Mouse (Mus musculus) embryonic facial prominence, embryonic 11.5 days (tissue): ENCODE measurements around the gene Trpc4. TPM values are rescaled to one million over a fixed set of nuclear protein-coding genes. Genes with fewer than 3 reads are reported as not detected.

Source experiments
- ATAC-seq: fragments of 200-750 bp; cut with Nextera tagmentation; replicated peaks from 2 replicates; pipeline ENCODE4 v1.8.0; 2017; ENCODE audit warnings: low read depth; ENCODE audit not compliant: insufficient number of reproducible peaks, low FRiP score, low TSS enrichment
- DNase-seq: peaks from one replicate; pipeline ENCODE4 v3.0.0-alpha.2; 2015; ENCODE audit warnings: low spot score
- H3K27ac ChIP-seq: fragments of 300-500 bp; sonication (generic); replicated peaks from 2 replicates; pipeline ENCODE4 v1.5.1; 2014; ENCODE audit warnings: mild to moderate bottlenecking, low read depth, low read length, control low read depth
- H3K27me3 ChIP-seq: fragments of 300-500 bp; sonication (generic); 2 replicates; pipeline ENCODE4 v1.6.1; 2014; ENCODE audit warnings: mild to moderate bottlenecking, low read length, moderate library complexity, mixed read lengths; ENCODE audit not compliant: control insufficient read depth, insufficient read depth
- H3K36me3 ChIP-seq: fragments of 300-500 bp; sonication (generic); replicated peaks from 2 replicates; pipeline ENCODE4 v1.6.1; 2014; ENCODE audit warnings: low read depth, mild to moderate bottlenecking, low read length, moderate library complexity, mixed read lengths; ENCODE audit not compliant: control insufficient read depth, insufficient read depth
- H3K4me1 ChIP-seq: fragments of 300-500 bp; sonication (generic); 2 replicates; pipeline ENCODE4 v1.6.1; 2014; ENCODE audit warnings: low read length, mixed read lengths; ENCODE audit not compliant: control insufficient read depth, insufficient read depth
- H3K4me2 ChIP-seq: fragments of 300-500 bp; sonication (generic); 2 replicates; pipeline ENCODE4 v1.6.1; 2014; ENCODE audit warnings: low read depth, mild to moderate bottlenecking, control low read depth, low read length, moderate library complexity
- H3K4me3 ChIP-seq: fragments of 300-500 bp; sonication (generic); 2 replicates; pipeline ENCODE4 v1.5.1; 2014; ENCODE audit warnings: low read depth, low read length, control low read depth
- H3K9ac ChIP-seq: fragments of 300-500 bp; sonication (generic); replicated peaks from 2 replicates; pipeline ENCODE4 v1.6.1; 2014; ENCODE audit warnings: mild to moderate bottlenecking, control low read depth, low read length
- H3K9me3 ChIP-seq: fragments of 300-500 bp; sonication (generic); replicated peaks from 2 replicates; pipeline ENCODE4 v1.6.1; 2016; ENCODE audit warnings: mild to moderate bottlenecking, low read length, inconsistent platforms, mixed read lengths; ENCODE audit not compliant: control insufficient read depth
- WGBS: fragments of 180-500 bp; shearing (Covaris S2); extraction: QIAGEN DNeasy Blood & Tissue Kit; methylation state at CpG from one replicate; pipeline ENCODE4 v1.1.7; 2014; 5-methylcytosine and 5-hydroxymethylcytosine counted together
- polyA plus RNA-seq: library from polyadenylated mRNA; unstranded; fragments of >200 nt; fragmentation: Nextera tagmentation; extraction: Ambion mirVana; gene quantifications from 2 replicates; pipeline ENCODE4 v1.2.1, GENCODE M21; 2014

Gene Trpc4
- polyA plus RNA-seq, 1 experiment from 2014 or later, result 1.0 TPM

- Histone ChIP-seq H3K4me3 (no peak overlapping the region), H3K9ac (no peak overlapping the region), H3K4me1 (no peaks in the 10 kb centered on the region), H3K27ac (no peak overlapping the region), H3K27me3 (no peaks in the 10 kb centered on the region), H3K36me3 (no peaks in the 10 kb centered on the region), H3K9me3 (no peaks in the 10 kb centered on the region), H3K4me2 (no peak overlapping the region)
- DNase-seq (no peak), ATAC-seq (no peak)
- WGBS, result 85% methylated on average over 1 of the region's 1 CpGs
Observed at GRCm38 (mm10) chr3:54177296-54177695, 21.5 kb downstream of the Trpc4 start.

GRCm38 (mm10) chr3:54190932-54191668, 35.3 kb downstream of the Trpc4 start:
- no peaks in the 10 kb centered on the region for H3K9me3 ChIP-seq
- no peak overlapping the region for H3K4me3 ChIP-seq
- DNase-seq (no peak), ATAC-seq (no peak)
- 77% methylated on average over 6 of the region's 6 CpGs for WGBS
- H3K4me2 ChIP-seq, result no peak overlapping the region
- no peaks in the 10 kb centered on the region for H3K4me1 ChIP-seq
- H3K36me3 ChIP-seq, result no peaks in the 10 kb centered on the region
- H3K27ac ChIP-seq, result no peak overlapping the region
- H3K27me3 ChIP-seq, result no peaks in the 10 kb centered on the region
- no peak overlapping the region for H3K9ac ChIP-seq

- 80% methylated on average over 5 of the region's 5 CpGs for WGBS
- no peak for DNase-seq
- no peak for ATAC-seq
Observed at GRCm38 (mm10) chr3:54201231-54201630, 45.4 kb downstream of the Trpc4 start.

GRCm38 (mm10) chr3:54204386-54204785, 48.6 kb downstream of the Trpc4 start:
- H3K36me3 ChIP-seq, result no peaks in the 10 kb centered on the region
- ATAC-seq (no peak), DNase-seq (no peak)
- H3K27ac ChIP-seq, result no peak overlapping the region
- 89% methylated on average over 5 of the region's 5 CpGs for WGBS
- no peaks in the 10 kb centered on the region for H3K4me1 ChIP-seq
- no peak overlapping the region for H3K9ac ChIP-seq
- no peaks in the 10 kb centered on the region for H3K9me3 ChIP-seq
- H3K4me2 ChIP-seq, result no peak overlapping the region
- no peak overlapping the region for H3K4me3 ChIP-seq
- H3K27me3 ChIP-seq, result no peaks in the 10 kb centered on the region

More at GRCm38 (mm10) chr3:54201231-54201630, 45.4 kb downstream of the Trpc4 start:
- no peaks in the 10 kb centered on the region for H3K27me3 ChIP-seq
- no peaks in the 10 kb centered on the region for H3K9me3 ChIP-seq
- no peak overlapping the region for H3K27ac ChIP-seq
- no peak overlapping the region for H3K4me2 ChIP-seq
- no peak overlapping the region for H3K9ac ChIP-seq
- no peak overlapping the region for H3K4me3 ChIP-seq
- H3K36me3 ChIP-seq, result no peaks in the 10 kb centered on the region
- no peaks in the 10 kb centered on the region for H3K4me1 ChIP-seq

- Histone ChIP-seq H3K4me3 (no peak overlapping the region), H3K27me3 (no peaks in the 10 kb centered on the region), H3K4me1 (no peaks in the 10 kb centered on the region), H3K4me2 (no peak overlapping the region), H3K27ac (no peak overlapping the region), H3K36me3 (no peaks in the 10 kb centered on the region), H3K9me3 (no peaks in the 10 kb centered on the region), H3K9ac (no peak overlapping the region)
- ATAC-seq, result no peak
- DNase-seq, result no peak
- 63% methylated on average over 3 of the region's 3 CpGs for WGBS
Observed at GRCm38 (mm10) chr3:54210112-54210511, 54.3 kb downstream of the Trpc4 start.

GRCm38 (mm10) chr3:54211441-54211840, 55.6 kb downstream of the Trpc4 start:
- Histone ChIP-seq H3K9me3 (no peaks in the 10 kb centered on the region), H3K27ac (no peak overlapping the region), H3K27me3 (no peaks in the 10 kb centered on the region), H3K4me3 (no peak overlapping the region), H3K36me3 (no peaks in the 10 kb centered on the region), H3K4me2 (no peak overlapping the region), H3K4me1 (no peaks in the 10 kb centered on the region), H3K9ac (no peak overlapping the region)
- WGBS, result 87% methylated on average over 1 of the region's 1 CpGs
- no peak for ATAC-seq
- DNase-seq, result no peak

GRCm38 (mm10) chr3:54222549-54222948, 66.7 kb downstream of the Trpc4 start:
- DNase-seq, result no peak
- Histone ChIP-seq H3K9ac (no peak overlapping the region), H3K36me3 (no peaks in the 10 kb centered on the region), H3K4me1 (no peaks in the 10 kb centered on the region), H3K27ac (no peak overlapping the region), H3K4me3 (no peak overlapping the region), H3K27me3 (no peaks in the 10 kb centered on the region), H3K4me2 (no peak overlapping the region), H3K9me3 (no peaks in the 10 kb centered on the region)
- no peak for ATAC-seq
- WGBS, result 75% methylated on average over 8 of the region's 8 CpGs

GRCm38 (mm10) chr3:54228463-54228862, 72.6 kb downstream of the Trpc4 start:
- Histone ChIP-seq H3K36me3 (no peaks in the 10 kb centered on the region), H3K27ac (no peak overlapping the region), H3K27me3 (no peaks in the 10 kb centered on the region), H3K9ac (no peak overlapping the region), H3K9me3 (no peaks in the 10 kb centered on the region), H3K4me2 (no peak overlapping the region), H3K4me1 (no peaks in the 10 kb centered on the region), H3K4me3 (no peak overlapping the region)
- no peak for DNase-seq
- ATAC-seq, result no peak
- 39% methylated on average over 4 of the region's 4 CpGs for WGBS
